Mouse (Mus musculus) liver, adult 2 months (tissue): ENCODE data around the gene Ocln.

Experiments used
- CTCF ChIP-seq: fragments of 200-500 bp; IDR thresholded peaks from 2 replicates; pipeline ENCODE4 v1.5.1; 2011; ENCODE audit warnings: low read depth, low read length, control low read depth
- POLR2A ChIP-seq: fragments of 200-500 bp; IDR thresholded peaks from 2 replicates; pipeline ENCODE4 v1.6.1; 2011; ENCODE audit warnings: low read length, control low read depth; ENCODE audit not compliant: insufficient read depth; ENCODE audit errors: extremely low read depth

DNA sequence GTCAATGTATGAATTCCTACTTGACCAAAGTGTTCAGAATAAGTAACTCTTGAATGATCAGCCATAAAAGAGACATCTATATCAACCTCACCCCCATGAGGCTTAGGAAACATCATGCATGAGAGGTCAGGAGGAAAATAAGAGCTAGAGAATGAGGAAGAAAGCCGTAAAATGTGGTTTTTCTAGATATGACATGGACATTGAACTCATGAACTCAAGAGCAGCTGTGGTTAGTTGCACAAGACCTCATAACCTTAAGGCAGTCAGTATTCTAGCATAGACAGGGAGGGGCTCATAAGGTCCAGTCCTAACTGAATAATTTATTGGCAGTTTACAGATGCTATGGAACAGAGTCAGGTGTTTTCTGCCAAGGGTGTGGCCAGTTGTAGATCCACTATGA is 103.0 kb downstream of the Ocln start:
- TF ChIP-seq CTCF, result no peak
- TF ChIP-seq POLR2A, result no peak
